Mouse (Mus musculus) cerebellum, postnatal 14 days (tissue): ENCODE results near the gene 1700001L19Rik.
A peak's percentile ranks its signal among the peaks of the same experiment; 100 is the strongest.

Source experiments
- DNase-seq, 2 experiments: peaks; one replicate each; pipeline ENCODE4 v3.0.0; 2021; ENCODE audit warnings: mixed read lengths in 2 of 2

1700001L19Rik gene

GRCm38 (mm10) chr13:68607652-68608405, 10.6 kb downstream of the 1700001L19Rik start:
- DNase-seq: no peak

- DNase-seq: peak; percentile 19 to 27
Measured at GRCm38 (mm10) chr13:68622792-68623191, 25.6 kb downstream of the 1700001L19Rik start.

GRCm38 (mm10) chr13:68627041-68627440, 29.8 kb downstream of the 1700001L19Rik start:
- DNase-seq: no peak

GRCm38 (mm10) chr13:68642786-68643185, 45.6 kb downstream of the 1700001L19Rik start:
- no peak for DNase-seq
